Mouse (Mus musculus) cerebellum, adult 2 months (tissue): ENCODE measurements around the gene Olfr424.

ENCODE experiments used
- CTCF ChIP-seq: fragments of 200-500 bp; IDR thresholded peaks from 2 replicates; pipeline ENCODE4 v1.5.1; 2011; ENCODE audit warnings: low read depth, mild to moderate bottlenecking, control low read depth, low read length, moderate library complexity, borderline replicate concordance; ENCODE audit not compliant: insufficient read depth
- POLR2A ChIP-seq: fragments of 200-500 bp; IDR thresholded peaks from 2 replicates; pipeline ENCODE4 v1.6.1; 2011; ENCODE audit warnings: low read length, control low read depth, borderline replicate concordance; ENCODE audit not compliant: insufficient read depth

- TF ChIP-seq CTCF (no peak), POLR2A (no peak)
Observed at GRCm38 (mm10) chr1:174149289-174149688, 18.0 kb downstream of the Olfr424 start.
